Mouse (Mus musculus): Measurements from ENCODE around the gene Gpr183. TPM values are rescaled to one million over a fixed set of nuclear protein-coding genes. Genes with fewer than 3 reads are reported as not detected.

Gpr183 gene
- polyA plus RNA-seq, 1 experiment from 2014 or later = 1.3 TPM

- H3K9me3 ChIP-seq (replicated peaks) = peaks cover 14% of the 10 kb centered on the region; the same call in 1 of the 2 replicates
- H3K27ac ChIP-seq = no peak overlapping the region
- no peak for ATAC-seq
- no peak overlapping the region for H3K4me3 ChIP-seq
- WGBS = 83% methylated on average over 8 of the region's 8 CpGs
- no peak overlapping the region for H3K9ac ChIP-seq
- H3K36me3 ChIP-seq (ENCODE audit: poor library complexity, severe bottlenecking) = peaks cover 16% of the 10 kb centered on the region
- no peaks in the 10 kb centered on the region for H3K27me3 ChIP-seq
- H3K4me2 ChIP-seq = no peak overlapping the region
- no peaks in the 10 kb centered on the region for H3K4me1 ChIP-seq
Observed at GRCm38 (mm10) chr14:121936856-121937255, 28.1 kb downstream of the Gpr183 start.

GRCm38 (mm10) chr14:121936356-121936755 is 28.6 kb downstream of the Gpr183 start:
- Histone ChIP-seq H3K9ac (no peak overlapping the region), H3K36me3 (ENCODE audit: poor library complexity, severe bottlenecking) (peaks cover 16% of the 10 kb centered on the region)

GRCm38 (mm10) chr14:121934597-121934946 is 30.4 kb downstream of the Gpr183 start:
- Histone ChIP-seq H3K4me1 (no peaks in the 10 kb centered on the region), H3K9ac (no peak overlapping the region), H3K9me3 (replicated peaks) (peaks cover 10% of the 10 kb centered on the region; the same call in 1 of the 2 replicates), H3K4me3 (no peak overlapping the region), H3K4me2 (no peak overlapping the region), H3K36me3 (ENCODE audit: poor library complexity, severe bottlenecking) (peaks cover 16% of the 10 kb centered on the region), H3K27me3 (no peaks in the 10 kb centered on the region), H3K27ac (no peak overlapping the region)
- no peak for ATAC-seq
- 94% methylated on average over 5 of the region's 5 CpGs for WGBS

More at GRCm38 (mm10) chr14:121936356-121936755, 28.6 kb downstream of the Gpr183 start:
- H3K27ac ChIP-seq = no peak overlapping the region
- peaks cover 10% of the 10 kb centered on the region; the same call in 1 of the 2 replicates for H3K9me3 ChIP-seq (replicated peaks)
- 94% methylated on average over 4 of the region's 4 CpGs for WGBS
- no peaks in the 10 kb centered on the region for H3K4me1 ChIP-seq
- no peak for ATAC-seq
- no peaks in the 10 kb centered on the region for H3K27me3 ChIP-seq
- H3K4me2 ChIP-seq = no peak overlapping the region
- no peak overlapping the region for H3K4me3 ChIP-seq

- H3K4me2 ChIP-seq = no peak overlapping the region
- no peak overlapping the region for H3K9ac ChIP-seq
- no peak overlapping the region for H3K4me3 ChIP-seq
- no peaks in the 10 kb centered on the region for H3K27me3 ChIP-seq
- 90% methylated on average over 7 of the region's 7 CpGs for WGBS
- no peak overlapping the region for H3K27ac ChIP-seq
- H3K9me3 ChIP-seq (replicated peaks) = peaks cover 10% of the 10 kb centered on the region; the same call in 1 of the 2 replicates
- no peak for ATAC-seq
- no peaks in the 10 kb centered on the region for H3K4me1 ChIP-seq
- H3K36me3 ChIP-seq (ENCODE audit: poor library complexity, severe bottlenecking) = peaks cover 16% of the 10 kb centered on the region
Observed at GRCm38 (mm10) chr14:121933906-121934596, 30.9 kb downstream of the Gpr183 start.

- H3K27ac ChIP-seq = no peak overlapping the region
Observed at GRCm38 (mm10) chr14:121932180-121932579, 32.8 kb downstream of the Gpr183 start.

GRCm38 (mm10) chr14:121931594-121931993 is 33.4 kb downstream of the Gpr183 start:
- no peaks in the 10 kb centered on the region for H3K27me3 ChIP-seq
- H3K9ac ChIP-seq = no peak overlapping the region
- H3K27ac ChIP-seq = no peak overlapping the region
- no peaks in the 10 kb centered on the region for H3K4me1 ChIP-seq
- no peak overlapping the region for H3K4me2 ChIP-seq
- 93% methylated on average over 3 of the region's 3 CpGs for WGBS
- no peak for ATAC-seq
- H3K9me3 ChIP-seq (replicated peaks) = peaks cover 10% of the 10 kb centered on the region; the same call in 1 of the 2 replicates
- H3K36me3 ChIP-seq (ENCODE audit: poor library complexity, severe bottlenecking) = peaks cover 16% of the 10 kb centered on the region
- H3K4me3 ChIP-seq = no peak overlapping the region

More at GRCm38 (mm10) chr14:121932180-121932579, 32.8 kb downstream of the Gpr183 start:
- Histone ChIP-seq H3K4me3 (no peak overlapping the region), H3K36me3 (ENCODE audit: poor library complexity, severe bottlenecking) (peaks cover 16% of the 10 kb centered on the region), H3K9ac (no peak overlapping the region), H3K4me2 (no peak overlapping the region), H3K4me1 (no peaks in the 10 kb centered on the region), H3K9me3 (replicated peaks) (peaks cover 10% of the 10 kb centered on the region; the same call in 1 of the 2 replicates), H3K27me3 (no peaks in the 10 kb centered on the region)
- WGBS = 83% methylated on average over 4 of the region's 4 CpGs
- ATAC-seq = no peak

GRCm38 (mm10) chr14:121930731-121931383 is 34.1 kb downstream of the Gpr183 start:
- no peak for ATAC-seq
- H3K4me1 ChIP-seq = no peaks in the 10 kb centered on the region
- 70% methylated on average over 7 of the region's 7 CpGs for WGBS
- H3K27ac ChIP-seq = no peak overlapping the region
- H3K27me3 ChIP-seq = no peaks in the 10 kb centered on the region
- peaks cover 5% of the 10 kb centered on the region; the same call in 1 of the 2 replicates for H3K9me3 ChIP-seq (replicated peaks)
- no peak overlapping the region for H3K4me2 ChIP-seq
- H3K36me3 ChIP-seq (ENCODE audit: poor library complexity, severe bottlenecking) = peaks cover 12% of the 10 kb centered on the region
- no peak overlapping the region for H3K4me3 ChIP-seq
- no peak overlapping the region for H3K9ac ChIP-seq

- ATAC-seq = no peak
- no peaks in the 10 kb centered on the region for H3K4me1 ChIP-seq
- 93% methylated on average over 12 of the region's 12 CpGs for WGBS
- no peak overlapping the region for H3K9ac ChIP-seq
- H3K27ac ChIP-seq = no peak overlapping the region
- no peaks in the 10 kb centered on the region for H3K9me3 ChIP-seq (replicated peaks)
- peaks cover 8% of the 10 kb centered on the region for H3K36me3 ChIP-seq (ENCODE audit: poor library complexity, severe bottlenecking)
- H3K27me3 ChIP-seq = no peaks in the 10 kb centered on the region
- no peak overlapping the region for H3K4me2 ChIP-seq
- no peak overlapping the region for H3K4me3 ChIP-seq
Observed at GRCm38 (mm10) chr14:121929243-121929951, 35.6 kb downstream of the Gpr183 start.

- Histone ChIP-seq H3K9ac (no peak overlapping the region), H3K4me3 (no peak overlapping the region), H3K36me3 (ENCODE audit: poor library complexity, severe bottlenecking) (no peaks in the 10 kb centered on the region), H3K27ac (no peak overlapping the region), H3K4me2 (no peak overlapping the region), H3K27me3 (no peaks in the 10 kb centered on the region), H3K9me3 (replicated peaks) (no peaks in the 10 kb centered on the region), H3K4me1 (no peaks in the 10 kb centered on the region)
- 64% methylated on average over 8 of the region's 8 CpGs for WGBS
- ATAC-seq = no peak
Observed at GRCm38 (mm10) chr14:121928375-121929137, 36.4 kb downstream of the Gpr183 start.

GRCm38 (mm10) chr14:121927451-121927850 is 37.5 kb downstream of the Gpr183 start:
- no peaks in the 10 kb centered on the region for H3K4me1 ChIP-seq
- no peak overlapping the region for H3K4me2 ChIP-seq
- 88% methylated on average over 8 of the region's 8 CpGs for WGBS
- no peak overlapping the region for H3K4me3 ChIP-seq
- H3K27me3 ChIP-seq = no peaks in the 10 kb centered on the region
- H3K9me3 ChIP-seq (replicated peaks) = no peaks in the 10 kb centered on the region
- no peak overlapping the region for H3K27ac ChIP-seq
- no peak overlapping the region for H3K9ac ChIP-seq
- H3K36me3 ChIP-seq (ENCODE audit: poor library complexity, severe bottlenecking) = no peaks in the 10 kb centered on the region
- ATAC-seq = no peak

- Histone ChIP-seq H3K4me3 (no peak overlapping the region), H3K4me1 (no peaks in the 10 kb centered on the region), H3K27me3 (no peaks in the 10 kb centered on the region), H3K9me3 (replicated peaks) (no peaks in the 10 kb centered on the region), H3K36me3 (ENCODE audit: poor library complexity, severe bottlenecking) (no peaks in the 10 kb centered on the region), H3K9ac (no peak overlapping the region), H3K27ac (no peak overlapping the region), H3K4me2 (no peak overlapping the region)
- 85% methylated on average over 6 of the region's 6 CpGs for WGBS
- no peak for ATAC-seq
Observed at GRCm38 (mm10) chr14:121926901-121927300, 38.1 kb downstream of the Gpr183 start.
